Mouse (Mus musculus): Measurements from ENCODE around the gene Tekt4.

Gene Tekt4

DNA sequence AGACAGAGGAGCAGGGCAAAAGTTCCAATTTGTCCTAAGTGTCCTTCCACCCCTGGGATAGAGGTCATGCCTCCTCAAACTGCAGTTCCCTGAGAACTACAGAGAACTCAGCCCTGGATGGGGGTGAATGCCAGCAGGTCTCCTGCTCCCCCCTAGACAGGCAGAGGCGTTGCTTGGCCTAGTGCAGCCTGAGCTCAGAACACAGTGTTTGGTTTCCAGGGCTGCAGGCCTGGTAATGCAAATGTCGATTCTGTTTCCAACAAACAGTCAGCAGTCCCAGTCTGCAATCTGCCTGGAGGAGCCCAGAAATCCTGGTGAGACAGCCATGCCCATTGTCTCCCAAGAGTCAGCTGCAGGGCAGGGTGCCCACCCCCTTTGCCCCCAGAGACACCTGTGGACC is at the start of gene Tekt4:
Tekt4 (plus strand) TSS at position 344 of the 400 bp plus-strand sequence.
- no peak for DNase-seq (ENCODE audit: low spot score)

- DNase-seq (ENCODE audit: low spot score) = no peak
Observed at GRCm38 (mm10) chr17:25405224-25405895, 49.1 kb upstream of the Tekt4 start.

DNA sequence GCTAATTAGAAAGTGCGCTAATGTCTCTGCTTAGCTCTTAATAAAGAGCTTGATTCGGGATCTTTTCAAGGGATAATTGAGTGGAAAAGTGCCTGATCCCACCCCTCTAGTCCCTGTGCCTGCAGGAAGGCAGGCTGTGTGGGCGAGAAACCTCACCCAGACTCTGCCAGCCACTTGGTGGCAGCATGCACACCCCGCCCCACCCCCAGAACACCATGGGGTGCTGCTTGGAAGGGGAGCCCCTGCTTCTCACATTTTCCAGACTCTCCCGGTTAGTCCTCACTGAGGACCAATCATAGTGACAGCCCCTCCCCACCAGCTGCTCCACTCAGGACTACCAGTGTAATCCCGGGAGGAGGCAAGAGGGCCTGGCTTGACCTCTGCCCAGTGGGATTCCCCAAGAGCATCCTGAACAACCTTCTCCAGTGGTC is 48.4 kb upstream of the Tekt4 start:
- no peak for DNase-seq (ENCODE audit: low spot score)

GRCm38 (mm10) chr17:25407352-25407751 is 47.1 kb upstream of the Tekt4 start:
- no peak for DNase-seq (ENCODE audit: low spot score)

- DNase-seq (ENCODE audit: low spot score) = no peak
Observed at GRCm38 (mm10) chr17:25408302-25408999, 46.0 kb upstream of the Tekt4 start.

GRCm38 (mm10) chr17:25409621-25410020 is 44.8 kb upstream of the Tekt4 start:
- DNase-seq (ENCODE audit: low spot score) = no peak

DNA sequence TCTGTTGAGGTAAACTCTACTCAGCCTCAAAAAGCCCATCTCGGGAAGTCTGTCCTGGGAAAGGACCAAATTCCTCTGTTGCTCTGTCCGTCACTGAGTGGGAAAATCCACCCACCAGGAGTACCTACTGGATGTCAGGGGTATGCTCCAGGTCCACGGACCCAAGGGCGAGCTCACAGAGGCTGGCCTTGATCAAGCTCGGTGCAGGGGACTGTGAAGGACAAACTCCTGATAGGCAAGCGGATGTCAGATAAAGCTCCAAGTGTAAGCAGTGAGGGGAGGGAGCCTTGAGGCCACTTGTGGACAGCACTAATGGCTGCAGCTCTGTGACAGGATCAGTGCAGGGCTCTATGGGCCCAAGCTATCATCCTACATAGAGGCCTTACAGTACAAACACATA is 44.2 kb upstream of the Tekt4 start:
- DNase-seq (ENCODE audit: low spot score) = no peak

DNA sequence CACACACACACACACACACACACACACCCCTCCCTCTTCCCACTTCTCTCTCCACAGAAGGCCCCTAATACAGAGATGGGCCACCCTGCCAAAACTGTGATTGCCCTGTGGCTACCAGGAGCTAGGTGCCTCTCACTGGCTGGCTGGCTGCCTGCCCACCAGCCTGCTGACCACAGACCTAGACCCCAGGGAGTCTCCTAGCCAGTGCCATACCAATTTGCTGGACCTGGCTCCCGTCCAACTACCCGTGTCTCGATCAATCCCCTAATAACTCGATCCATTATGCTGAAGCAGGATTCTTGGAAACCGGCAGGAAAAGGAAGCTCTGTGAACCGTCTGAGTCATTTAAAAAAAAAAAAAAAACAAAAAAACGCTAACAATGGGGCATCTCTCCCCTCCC is 43.6 kb upstream of the Tekt4 start:
- DNase-seq (ENCODE audit: low spot score) = no peak

DNA sequence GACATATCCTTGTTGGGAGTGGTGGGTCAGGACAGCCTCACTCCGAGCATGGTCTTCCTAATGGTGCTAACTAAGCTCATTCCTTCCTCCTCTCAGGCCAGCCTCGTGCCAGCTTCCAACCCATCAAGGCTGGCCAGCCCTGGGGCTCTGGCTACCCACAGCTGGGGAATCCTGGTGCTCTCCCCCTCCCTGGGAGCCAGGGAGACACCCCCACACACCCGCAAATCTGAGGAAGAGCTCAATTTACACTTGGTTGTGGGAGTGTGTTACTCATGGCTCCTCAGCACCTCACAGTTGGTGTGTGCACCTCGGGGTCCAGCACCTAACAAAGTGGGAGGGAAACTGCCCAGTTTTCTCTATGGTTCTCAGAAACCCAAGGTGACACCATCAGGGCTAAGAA is 43.2 kb upstream of the Tekt4 start:
- DNase-seq (ENCODE audit: low spot score) = no peak

- DNase-seq (ENCODE audit: low spot score) = no peak
Observed at GRCm38 (mm10) chr17:25414209-25414608, 40.2 kb upstream of the Tekt4 start.

DNA sequence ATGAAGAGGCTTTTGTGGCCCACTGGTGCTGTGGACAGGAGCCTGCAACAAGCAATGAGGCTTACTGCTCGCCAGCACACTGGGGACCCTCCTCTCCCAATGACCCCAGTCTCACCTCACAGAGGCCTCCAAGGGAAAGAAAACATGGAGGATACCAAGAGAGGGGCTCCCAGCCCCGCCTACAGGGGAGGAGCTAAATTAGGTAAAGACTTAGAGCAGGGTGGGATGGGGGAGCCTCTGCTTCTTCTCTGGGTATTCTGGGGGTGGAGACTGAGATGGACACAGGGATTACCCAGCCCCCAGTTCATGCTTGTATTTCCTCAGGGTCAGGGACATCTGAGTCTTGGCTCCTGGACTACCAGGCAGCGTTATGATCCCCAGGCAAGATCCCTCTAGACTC is 39.5 kb upstream of the Tekt4 start:
- no peak for DNase-seq (ENCODE audit: low spot score)

GRCm38 (mm10) chr17:25415421-25415913 is 38.9 kb upstream of the Tekt4 start:
- DNase-seq (ENCODE audit: low spot score) = no peak

DNA sequence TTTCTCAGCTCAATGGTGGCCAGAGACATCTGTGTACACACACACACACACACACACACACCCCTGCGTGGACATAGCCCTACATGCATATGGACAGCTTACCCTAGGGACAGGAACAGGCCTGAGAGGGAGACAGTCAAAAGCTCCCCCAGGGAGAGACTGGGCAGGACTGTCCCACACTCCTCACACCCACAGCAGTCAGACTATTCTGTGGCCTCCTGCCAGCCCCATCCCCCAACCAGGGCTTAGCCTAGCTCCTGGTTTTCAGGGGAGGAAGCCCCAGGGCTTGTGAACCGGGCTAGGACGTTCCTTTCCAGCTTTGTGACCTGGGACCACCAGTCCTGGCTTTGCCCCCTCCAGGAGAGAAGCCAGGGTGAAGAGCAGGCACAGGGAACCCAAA is 38.2 kb upstream of the Tekt4 start:
- peak; percentile 25 for DNase-seq (ENCODE audit: low spot score)

DNA sequence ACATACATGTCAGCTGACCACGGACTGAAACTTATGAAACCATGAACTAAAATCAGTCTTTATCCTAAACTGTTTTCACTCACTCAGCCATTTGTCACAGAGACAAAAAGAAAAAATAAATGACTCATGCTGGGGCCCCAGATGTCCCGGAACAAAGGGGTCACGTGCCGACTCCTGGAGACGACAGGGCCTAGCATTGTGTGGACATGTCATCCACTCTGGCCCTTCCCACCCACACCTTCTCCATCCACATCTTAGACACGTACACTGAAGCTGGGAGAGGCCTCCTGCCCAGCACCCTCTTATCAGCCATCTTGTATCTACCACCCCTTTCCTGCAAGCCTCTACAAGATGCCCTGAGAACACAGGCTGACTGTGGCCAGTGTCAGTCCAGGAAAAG is 36.4 kb upstream of the Tekt4 start:
- peak; percentile 17 for DNase-seq (ENCODE audit: low spot score)

- DNase-seq (ENCODE audit: low spot score) = no peak
Observed at GRCm38 (mm10) chr17:25418926-25419325, 35.5 kb upstream of the Tekt4 start.

GRCm38 (mm10) chr17:25420998-25421397 is 33.4 kb upstream of the Tekt4 start:
- no peak for DNase-seq (ENCODE audit: low spot score)

GRCm38 (mm10) chr17:25424526-25425080 is 29.8 kb upstream of the Tekt4 start:
- DNase-seq (ENCODE audit: low spot score) = no peak

- no peak for DNase-seq (ENCODE audit: low spot score)
Observed at GRCm38 (mm10) chr17:25425996-25426395, 28.4 kb upstream of the Tekt4 start.

- DNase-seq (ENCODE audit: low spot score) = peak; percentile 30
Observed at GRCm38 (mm10) chr17:25427441-25427840, 27.0 kb upstream of the Tekt4 start.

- no peak for DNase-seq (ENCODE audit: low spot score)
Observed at GRCm38 (mm10) chr17:25429240-25429639, 25.2 kb upstream of the Tekt4 start.

DNA sequence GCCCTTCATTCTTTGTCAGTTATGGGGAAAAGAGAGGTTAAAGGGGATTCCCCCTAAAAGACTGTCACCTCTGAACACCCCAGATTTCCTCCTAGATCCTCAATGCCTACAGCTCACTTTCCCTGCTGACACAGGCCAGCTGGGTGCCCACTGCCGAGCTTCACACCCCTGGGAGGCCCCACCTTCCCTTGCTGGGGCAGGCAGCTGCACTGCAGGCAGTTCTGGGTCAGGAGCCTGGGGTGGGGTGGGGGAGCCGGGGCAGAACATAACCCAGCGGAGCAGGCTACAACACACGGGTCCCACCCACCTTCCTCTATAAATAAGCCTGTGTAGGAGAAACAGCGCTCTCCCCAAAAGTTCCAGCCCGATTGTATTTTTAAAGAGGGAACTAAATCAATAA is 24.5 kb upstream of the Tekt4 start:
- DNase-seq (ENCODE audit: low spot score) = no peak

GRCm38 (mm10) chr17:25430534-25430933 is 23.9 kb upstream of the Tekt4 start:
- no peak for DNase-seq (ENCODE audit: low spot score)

Data from urinary bladder, postnatal 14 days (tissue).